Mouse (Mus musculus): ENCODE measurements around the gene Csad. TPM values are rescaled to one million over a fixed set of nuclear protein-coding genes. Genes with fewer than 3 reads are reported as not detected.

The Csad gene
- polyA plus RNA-seq, 1 experiment from 2014 or later, result 50.9 TPM

DNA sequence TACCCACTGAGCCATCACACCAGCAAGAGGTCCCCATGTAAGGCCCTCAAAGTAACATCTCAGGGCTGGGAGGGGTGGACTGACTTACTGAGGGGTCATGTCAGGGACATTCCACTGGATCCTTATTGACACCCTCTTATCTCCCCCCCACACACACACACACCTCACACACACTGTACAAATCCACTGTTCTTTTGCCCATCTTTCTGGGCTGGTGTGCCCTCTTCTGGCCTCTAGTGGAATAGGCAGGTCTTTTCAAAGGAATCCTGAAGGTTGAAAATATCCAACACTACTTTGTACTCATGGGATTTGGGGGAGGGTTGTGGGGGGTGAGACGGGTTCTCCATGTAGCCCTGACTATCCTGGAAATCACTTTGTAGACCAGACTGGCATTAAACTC is 57.6 kb downstream of the Csad start:
- WGBS, result 3% methylated on average over 1 of the region's 1 CpGs
- Histone ChIP-seq H3K9me3 (replicated peaks; ENCODE audit: control insufficient read depth, low read length) (no peaks in the 10 kb centered on the region), H3K27me3 (ENCODE audit: control insufficient read depth, insufficient read depth, low read length) (peaks cover 10% of the 10 kb centered on the region), H3K4me2 (ENCODE audit: low read depth, low read length) (no peak overlapping the region), H3K4me3 (replicated peaks; ENCODE audit: low read length) (no peak overlapping the region), H3K36me3 (ENCODE audit: control insufficient read depth, insufficient read depth, low read length) (no peaks in the 10 kb centered on the region), H3K9ac (ENCODE audit: low read length) (no peak overlapping the region), H3K27ac (ENCODE audit: low read length) (no peak overlapping the region), H3K4me1 (ENCODE audit: control insufficient read depth, insufficient read depth, low read length) (peaks cover 39% of the 10 kb centered on the region)
- ATAC-seq (ENCODE audit: insufficient read depth, low FRiP score), result no peak

- no peak overlapping the region for H3K4me2 ChIP-seq (ENCODE audit: low read depth, low read length)
- ATAC-seq (ENCODE audit: insufficient read depth, low FRiP score), result no peak
- H3K4me1 ChIP-seq (ENCODE audit: control insufficient read depth, insufficient read depth, low read length), result peaks cover 39% of the 10 kb centered on the region
- no peak overlapping the region for H3K9ac ChIP-seq (ENCODE audit: low read length)
- H3K27me3 ChIP-seq (ENCODE audit: control insufficient read depth, insufficient read depth, low read length), result peaks cover 10% of the 10 kb centered on the region
- no peak overlapping the region for H3K27ac ChIP-seq (ENCODE audit: low read length)
- no peaks in the 10 kb centered on the region for H3K9me3 ChIP-seq (replicated peaks; ENCODE audit: control insufficient read depth, low read length)
- 82% methylated on average over 5 of the region's 5 CpGs for WGBS
- no peaks in the 10 kb centered on the region for H3K36me3 ChIP-seq (ENCODE audit: control insufficient read depth, insufficient read depth, low read length)
- H3K4me3 ChIP-seq (replicated peaks; ENCODE audit: low read length), result no peak overlapping the region
These were observed 58.4 kb downstream of the Csad start for GRCm38 (mm10) chr15:102146089-102146488.

DNA sequence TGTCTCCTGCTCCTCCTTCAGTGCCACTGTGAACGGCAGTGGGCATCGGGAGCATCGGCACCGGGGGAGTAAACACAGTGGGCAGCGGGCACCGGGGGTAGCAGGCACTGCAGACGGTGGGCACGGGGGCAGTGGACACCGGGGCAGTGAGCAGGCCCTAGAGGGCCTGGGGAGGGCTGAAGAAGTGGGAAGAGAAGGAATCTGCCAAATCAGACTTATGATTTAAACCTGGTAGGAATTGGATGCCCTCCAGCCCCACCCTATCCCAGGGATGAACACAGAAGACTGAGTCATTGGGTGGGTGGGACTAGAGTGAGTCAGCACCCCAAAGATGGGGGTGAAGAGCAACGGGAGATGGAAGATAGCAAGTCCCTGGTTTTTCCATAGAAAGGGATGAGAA is 59.2 kb downstream of the Csad start:
- no peak for ATAC-seq (ENCODE audit: insufficient read depth, low FRiP score)
- 81% methylated on average over 10 of the region's 10 CpGs for WGBS
- Histone ChIP-seq H3K27ac (ENCODE audit: low read length) (no peak overlapping the region), H3K36me3 (ENCODE audit: control insufficient read depth, insufficient read depth, low read length) (no peaks in the 10 kb centered on the region), H3K4me3 (replicated peaks; ENCODE audit: low read length) (no peak overlapping the region), H3K27me3 (ENCODE audit: control insufficient read depth, insufficient read depth, low read length) (peaks cover 10% of the 10 kb centered on the region), H3K9me3 (replicated peaks; ENCODE audit: control insufficient read depth, low read length) (no peaks in the 10 kb centered on the region), H3K4me1 (ENCODE audit: control insufficient read depth, insufficient read depth, low read length) (peaks cover 34% of the 10 kb centered on the region), H3K4me2 (ENCODE audit: low read depth, low read length) (no peak overlapping the region), H3K9ac (ENCODE audit: low read length) (no peak overlapping the region)

GRCm38 (mm10) chr15:102144726-102145125 is 59.8 kb downstream of the Csad start:
- ATAC-seq (ENCODE audit: insufficient read depth, low FRiP score), result no peak
- peaks cover 30% of the 10 kb centered on the region for H3K4me1 ChIP-seq (ENCODE audit: control insufficient read depth, insufficient read depth, low read length)
- 14% methylated on average over 19 of the region's 19 CpGs for WGBS
- peak overlapping the region; percentile 54 for H3K9ac ChIP-seq (ENCODE audit: low read length)
- H3K9me3 ChIP-seq (replicated peaks; ENCODE audit: control insufficient read depth, low read length), result no peaks in the 10 kb centered on the region
- peak overlapping the region; percentile 41 for H3K4me2 ChIP-seq (ENCODE audit: low read depth, low read length)
- H3K27me3 ChIP-seq (ENCODE audit: control insufficient read depth, insufficient read depth, low read length), result peaks cover 10% of the 10 kb centered on the region
- no peak overlapping the region for H3K27ac ChIP-seq (ENCODE audit: low read length)
- peak overlapping the region; percentile 19 for H3K4me3 ChIP-seq (replicated peaks; ENCODE audit: low read length)
- no peaks in the 10 kb centered on the region for H3K36me3 ChIP-seq (ENCODE audit: control insufficient read depth, insufficient read depth, low read length)

DNA sequence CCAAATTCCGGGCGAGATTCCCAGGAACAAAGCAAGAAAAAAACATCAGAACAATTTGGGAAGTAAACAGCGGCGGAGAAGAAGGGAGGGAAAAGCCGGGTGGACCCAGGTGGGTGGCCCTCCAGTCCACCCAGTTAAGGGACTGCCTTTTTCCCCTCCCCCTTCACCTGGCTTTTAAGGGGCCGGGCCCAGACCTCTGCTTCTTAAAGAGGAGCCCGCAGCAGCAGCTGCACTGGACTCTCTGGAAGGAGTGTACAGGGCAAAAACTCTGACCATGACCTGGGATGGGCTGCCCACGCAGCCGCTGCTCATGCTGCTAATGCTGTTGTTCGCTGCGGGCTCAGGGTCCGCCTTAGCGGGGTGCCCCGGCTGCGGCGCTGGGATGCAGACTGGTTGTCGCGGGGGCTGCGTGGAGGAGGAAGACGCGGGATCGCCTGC is 60.2 kb downstream of the Csad start, which contains the start of gene Igfbp6:
Gene Igfbp6, plus strand, starts transcription at position 89 of the 438 bp plus-strand sequence.
- WGBS, result 7% methylated on average over 22 of the region's 22 CpGs

DNA sequence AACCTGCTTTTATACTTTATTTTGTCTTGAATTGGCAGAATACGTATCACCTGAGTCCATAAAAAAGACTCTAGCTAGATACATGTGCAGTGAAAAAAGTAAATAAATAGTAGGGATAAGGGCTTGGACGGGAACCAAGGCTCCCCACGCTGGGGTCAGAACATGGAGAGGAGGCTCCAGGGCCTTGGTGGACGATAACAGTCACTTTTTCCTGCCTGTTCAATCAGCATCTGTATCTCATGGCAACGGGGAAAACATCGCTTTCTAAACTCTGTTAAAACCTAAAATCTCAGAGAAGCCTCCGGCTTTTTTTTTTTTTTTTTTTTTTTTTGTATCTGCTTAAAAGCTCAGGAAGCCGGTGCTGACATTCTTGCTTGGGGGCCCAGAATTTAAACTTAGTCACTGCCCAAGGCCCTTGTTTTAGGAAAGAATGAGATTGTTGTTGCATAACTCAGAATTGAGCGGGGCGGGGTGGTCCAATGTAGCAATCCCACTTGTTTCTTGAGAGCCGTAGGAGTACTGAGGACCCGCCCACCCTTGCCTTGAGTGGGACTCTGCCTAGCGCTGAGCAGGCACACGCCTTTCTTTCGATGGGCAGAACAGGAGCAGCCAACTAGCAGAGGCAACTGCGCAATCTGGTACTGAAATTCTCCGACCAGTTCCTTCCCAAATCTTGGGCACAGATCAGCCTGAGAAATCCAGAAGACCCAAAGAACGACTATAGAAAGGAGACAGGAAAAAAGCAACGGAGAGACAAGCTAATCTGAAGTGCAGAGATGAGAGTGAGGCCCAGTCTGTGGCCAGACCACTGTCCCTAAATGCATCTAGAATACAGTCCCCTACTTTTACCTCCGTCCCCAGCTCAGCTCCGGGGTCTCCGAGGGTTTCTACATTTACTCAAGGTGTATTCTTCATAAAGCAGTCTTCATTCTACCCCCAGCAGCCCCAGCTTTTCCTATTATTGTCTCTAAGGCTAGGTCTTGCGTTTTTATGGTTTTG is 61.3 kb downstream of the Csad start:
- H3K9ac ChIP-seq (ENCODE audit: low read length), result no peak overlapping the region
- peaks cover 25% of the 10 kb centered on the region for H3K4me1 ChIP-seq (ENCODE audit: control insufficient read depth, insufficient read depth, low read length)
- no peaks in the 10 kb centered on the region for H3K36me3 ChIP-seq (ENCODE audit: control insufficient read depth, insufficient read depth, low read length)
- H3K27me3 ChIP-seq (ENCODE audit: control insufficient read depth, insufficient read depth, low read length), result peaks cover 10% of the 10 kb centered on the region
- peak overlapping the region; percentile 9; the same call in 1 of the 2 replicates for H3K27ac ChIP-seq (ENCODE audit: low read length)
- no peak overlapping the region for H3K4me3 ChIP-seq (replicated peaks; ENCODE audit: low read length)
- ATAC-seq (ENCODE audit: insufficient read depth, low FRiP score), result no peak
- 47% methylated on average over 23 of the region's 23 CpGs for WGBS
- no peaks in the 10 kb centered on the region for H3K9me3 ChIP-seq (replicated peaks; ENCODE audit: control insufficient read depth, low read length)
- no peak overlapping the region for H3K4me2 ChIP-seq (ENCODE audit: low read depth, low read length)

More for the DNA sequence above, 60.2 kb downstream of the Csad start, which contains the start of gene Igfbp6:
- peak within 1 kb of the TSS; percentile 9; the same call in 1 of the 2 replicates for H3K27ac ChIP-seq (ENCODE audit: low read length)
- H3K4me1 ChIP-seq (ENCODE audit: control insufficient read depth, insufficient read depth, low read length), result peaks cover 28% of the 10 kb centered on the region
- H3K4me3 ChIP-seq (replicated peaks; ENCODE audit: low read length), result peak within 1 kb of the TSS; percentile 19
- peak within 1 kb of the TSS; percentile 54 for H3K9ac ChIP-seq (ENCODE audit: low read length)
- no peaks in the 10 kb centered on the region for H3K36me3 ChIP-seq (ENCODE audit: control insufficient read depth, insufficient read depth, low read length)
- ATAC-seq (ENCODE audit: insufficient read depth, low FRiP score), result no peak
- H3K27me3 ChIP-seq (ENCODE audit: control insufficient read depth, insufficient read depth, low read length), result peaks cover 10% of the 10 kb centered on the region
- no peaks in the 10 kb centered on the region for H3K9me3 ChIP-seq (replicated peaks; ENCODE audit: control insufficient read depth, low read length)
- H3K4me2 ChIP-seq (ENCODE audit: low read depth, low read length), result peak within 1 kb of the TSS; percentile 41

GRCm38 (mm10) chr15:102141120-102141519 is 63.4 kb downstream of the Csad start:
- 89% methylated on average over 5 of the region's 5 CpGs for WGBS

DNA sequence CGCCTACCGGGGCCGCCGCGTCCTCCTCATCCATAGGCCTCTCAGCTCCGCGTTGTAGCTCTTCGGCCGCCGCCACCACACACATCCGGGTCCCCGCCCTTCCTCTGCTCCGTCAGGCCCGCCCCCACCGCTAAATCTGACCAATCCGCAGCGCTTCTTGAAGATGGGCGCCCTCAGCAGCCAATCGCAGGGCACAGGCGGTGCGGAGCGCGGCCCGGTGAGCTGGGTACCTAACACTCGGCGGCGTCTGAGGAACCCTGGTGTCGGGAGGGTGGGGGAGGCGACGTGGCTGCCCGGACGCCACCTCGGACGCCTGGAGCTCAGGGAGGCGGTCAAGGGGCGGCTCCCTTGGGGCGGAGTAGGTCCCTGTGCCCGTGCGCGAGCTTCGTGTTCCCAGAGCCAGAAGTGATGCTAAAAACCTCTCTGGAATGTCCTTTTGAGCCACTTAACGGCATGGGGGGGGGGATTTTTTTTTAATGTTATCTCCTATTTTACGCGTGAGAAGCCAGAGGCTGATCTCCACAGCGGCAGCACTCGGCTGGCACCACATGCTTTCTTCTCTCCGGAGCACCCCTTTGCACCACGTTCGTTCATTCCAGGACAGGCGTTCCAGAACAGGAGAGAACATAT is 68.3 kb downstream of the Csad start, which contains the start of gene Spryd3:
Gene Spryd3, minus strand, starts transcription at position 106 of the 630 bp plus-strand sequence.
- Histone ChIP-seq H3K4me2 (ENCODE audit: low read depth, low read length) (peak within 1 kb of the TSS; percentile 80), H3K9me3 (replicated peaks; ENCODE audit: control insufficient read depth, low read length) (no peaks in the 10 kb centered on the region), H3K36me3 (ENCODE audit: control insufficient read depth, insufficient read depth, low read length) (peaks cover 10% of the 10 kb centered on the region), H3K27ac (ENCODE audit: low read length) (peak within 1 kb of the TSS; percentile 69), H3K4me1 (ENCODE audit: control insufficient read depth, insufficient read depth, low read length) (peaks cover 14% of the 10 kb centered on the region; the same call in 1 of the 2 replicates), H3K4me3 (replicated peaks; ENCODE audit: low read length) (peak within 1 kb of the TSS; percentile 59), H3K9ac (ENCODE audit: low read length) (peak within 1 kb of the TSS; percentile 76), H3K27me3 (ENCODE audit: control insufficient read depth, insufficient read depth, low read length) (no peaks in the 10 kb centered on the region)
- under 1% methylated on average over 50 of the region's 50 CpGs for WGBS
- ATAC-seq (ENCODE audit: insufficient read depth, low FRiP score), result peak; percentile 99

More at GRCm38 (mm10) chr15:102141120-102141519, 63.4 kb downstream of the Csad start:
- ATAC-seq (ENCODE audit: insufficient read depth, low FRiP score), result no peak
- peaks cover 23% of the 10 kb centered on the region for H3K4me1 ChIP-seq (ENCODE audit: control insufficient read depth, insufficient read depth, low read length)
- H3K9me3 ChIP-seq (replicated peaks; ENCODE audit: control insufficient read depth, low read length), result no peaks in the 10 kb centered on the region
- H3K27ac ChIP-seq (ENCODE audit: low read length), result no peak overlapping the region
- H3K9ac ChIP-seq (ENCODE audit: low read length), result no peak overlapping the region
- no peaks in the 10 kb centered on the region for H3K36me3 ChIP-seq (ENCODE audit: control insufficient read depth, insufficient read depth, low read length)
- no peak overlapping the region for H3K4me2 ChIP-seq (ENCODE audit: low read depth, low read length)
- peaks cover 10% of the 10 kb centered on the region for H3K27me3 ChIP-seq (ENCODE audit: control insufficient read depth, insufficient read depth, low read length)
- no peak overlapping the region for H3K4me3 ChIP-seq (replicated peaks; ENCODE audit: low read length)

Measured in stomach, embryonic 16.5 days (tissue).